In the genomic region with DNA sequence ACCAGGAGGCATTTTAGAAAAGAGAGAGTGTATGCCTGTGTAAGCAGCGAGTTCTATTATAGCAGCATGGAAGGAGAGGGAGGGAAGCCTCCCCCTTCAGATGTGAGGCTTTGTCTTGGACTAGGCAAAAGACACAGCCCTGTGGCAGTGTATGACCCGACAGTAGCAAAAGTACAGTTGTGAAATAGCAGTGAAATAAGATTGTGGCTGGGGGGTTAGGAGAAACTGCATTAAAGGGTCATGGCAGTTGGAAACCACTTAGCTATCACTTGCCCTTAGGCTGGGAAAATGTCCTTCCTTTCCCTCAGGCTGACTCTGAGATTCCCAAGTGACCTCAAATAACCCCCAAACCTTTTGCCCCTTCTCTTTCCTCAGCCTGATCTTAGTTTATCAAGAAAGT, we compare ENCODE assay signal across 10 mouse cellular contexts.
"Had no signal": no experiment of that assay in that cellular context is flagged by ENCODE, and none has a peak within 500 bp of the region (broad histone marks: within the 10 kb centered on the region; RNA-seq: fewer than 3 reads in every experiment).

No protein-coding gene starts in this region.

- DNase-seq: lung, adult 18-20 months; lung, embryonic 14.5 days; lung, postnatal 10 days; lung, postnatal 4 days; midbrain, embryonic 14.5 days; right cerebral cortex, postnatal 14 days; thymus, adult 2 months; thymus, postnatal 25 days; thymus, postnatal 4 days had no signal

- ATAC-seq: midbrain, embryonic 16.5 days had no signal
